Mouse (Mus musculus) lung, adult 2 months (tissue): ENCODE data around the gene Zfp949.
"Not testable (repeated sequence)": the region's sequence is repeated elsewhere in the genome, so short reads cannot be mapped to it uniquely, and the experiment has no call there.

Experiments
- CTCF ChIP-seq: fragments of 200-500 bp; IDR thresholded peaks from 2 replicates; pipeline ENCODE4 v1.5.1; 2011; ENCODE audit warnings: mild to moderate bottlenecking, low read length, control low read depth; ENCODE audit not compliant: insufficient read depth
- POLR2A ChIP-seq: fragments of 200-500 bp; IDR thresholded peaks from 2 replicates; pipeline ENCODE4 v1.6.1; 2011; ENCODE audit warnings: low read depth, mild to moderate bottlenecking, control low read depth, low read length, borderline replicate concordance; ENCODE audit errors: extremely low read depth

GRCm38 (mm10) chr9:88593708-88594107 is 45.9 kb downstream of the Zfp949 start:
- TF ChIP-seq CTCF, POLR2A: not testable (repeated sequence)
